Mouse (Mus musculus): ENCODE data around the gene Prn.

The Prn gene

GRCm38 (mm10) chr2:131907311-131907710, 2.4 kb upstream of the Prn start:
- DNase-seq = no peak

- DNase-seq = no peak
These were observed 1.4 kb upstream of the Prn start for GRCm38 (mm10) chr2:131908351-131908861.

GRCm38 (mm10) chr2:131908906-131909305, 851 bp upstream of the Prn start:
- DNase-seq = no peak

GRCm38 (mm10) chr2:131910847-131911246, 1.1 kb downstream of the Prn start:
- no peak for DNase-seq

GRCm38 (mm10) chr2:131911341-131911740, 1.6 kb downstream of the Prn start:
- DNase-seq = no peak

GRCm38 (mm10) chr2:131912526-131913258, 2.9 kb downstream of the Prn start:
- DNase-seq = no peak

- no peak for DNase-seq
These were observed 22.6 kb downstream of the Prn start for GRCm38 (mm10) chr2:131932275-131932902.

GRCm38 (mm10) chr2:131933013-131933412, 23.3 kb downstream of the Prn start:
- no peak for DNase-seq

- peak; percentile 26 for DNase-seq
These were observed 23.8 kb downstream of the Prn start for GRCm38 (mm10) chr2:131933598-131933997.

GRCm38 (mm10) chr2:131934243-131934642, 24.5 kb downstream of the Prn start:
- no peak for DNase-seq

- no peak for DNase-seq
These were observed 25.8 kb downstream of the Prn start for GRCm38 (mm10) chr2:131935390-131936105.

GRCm38 (mm10) chr2:131936410-131936809, 26.7 kb downstream of the Prn start:
- DNase-seq = no peak

GRCm38 (mm10) chr2:131939404-131940111, 29.8 kb downstream of the Prn start:
- peak; percentile 56 for DNase-seq

GRCm38 (mm10) chr2:131940506-131940905, 30.7 kb downstream of the Prn start:
- DNase-seq = no peak

GRCm38 (mm10) chr2:131941501-131941900, 31.7 kb downstream of the Prn start:
- DNase-seq = no peak

- DNase-seq = no peak
These were observed 34.6 kb downstream of the Prn start for GRCm38 (mm10) chr2:131944370-131944769.

GRCm38 (mm10) chr2:131945225-131945624, 35.5 kb downstream of the Prn start:
- DNase-seq = no peak

GRCm38 (mm10) chr2:131945765-131946164, 36.0 kb downstream of the Prn start:
- DNase-seq = peak; percentile 52

- DNase-seq = no peak
These were observed 36.6 kb downstream of the Prn start for GRCm38 (mm10) chr2:131946351-131946750.

GRCm38 (mm10) chr2:131948156-131948555, 38.4 kb downstream of the Prn start:
- no peak for DNase-seq

GRCm38 (mm10) chr2:131948916-131949639, 39.3 kb downstream of the Prn start:
- DNase-seq = no peak
